Mouse (Mus musculus): ENCODE measurements at regions not wholly inside any gene's neighbourhood (a gene's known extent, or its start where the extent isn't known, plus 50 kb on each side); places are given as distances from the start of the nearest gene placed in this dataset.

- Histone ChIP-seq H3K4me3 (ENCODE audit: low read depth, low read length) (no peak overlapping the region), H3K9me3 (ENCODE audit: control insufficient read depth, low read length) (no peaks in the 10 kb centered on the region), H3K4me1 (replicated peaks; ENCODE audit: control insufficient read depth, insufficient read depth, low read length) (no peaks in the 10 kb centered on the region), H3K4me2 (replicated peaks; ENCODE audit: low read depth, low read length) (no peak overlapping the region), H3K27me3 (ENCODE audit: control insufficient read depth, insufficient read depth, low read length) (no peaks in the 10 kb centered on the region), H3K9ac (ENCODE audit: low read depth, low read length) (no peak overlapping the region), H3K27ac (ENCODE audit: low read depth, low read length) (no peak overlapping the region), H3K36me3 (ENCODE audit: control insufficient read depth, insufficient read depth, low read length) (no peaks in the 10 kb centered on the region)
- DNase-seq (ENCODE audit: low spot score) = no peak
- ATAC-seq (ENCODE audit: low FRiP score) = no peak
- 90% methylated on average over 7 of the region's 7 CpGs for WGBS
These were observed 88.8 kb upstream of the Tlk1 start for GRCm38 (mm10) chr2:70914372-70914771.

GRCm38 (mm10) chr2:70909401-70909800, 83.9 kb upstream of the Tlk1 start:
- H3K27me3 ChIP-seq (ENCODE audit: control insufficient read depth, insufficient read depth, low read length) = no peaks in the 10 kb centered on the region
- no peak for DNase-seq (ENCODE audit: low spot score)
- WGBS = 73% methylated on average over 1 of the region's 1 CpGs
- ATAC-seq (ENCODE audit: low FRiP score) = no peak
- no peaks in the 10 kb centered on the region for H3K36me3 ChIP-seq (ENCODE audit: control insufficient read depth, insufficient read depth, low read length)
- no peak overlapping the region for H3K27ac ChIP-seq (ENCODE audit: low read depth, low read length)
- H3K9ac ChIP-seq (ENCODE audit: low read depth, low read length) = no peak overlapping the region
- H3K4me2 ChIP-seq (replicated peaks; ENCODE audit: low read depth, low read length) = no peak overlapping the region
- no peak overlapping the region for H3K4me3 ChIP-seq (ENCODE audit: low read depth, low read length)
- no peaks in the 10 kb centered on the region for H3K4me1 ChIP-seq (replicated peaks; ENCODE audit: control insufficient read depth, insufficient read depth, low read length)
- H3K9me3 ChIP-seq (ENCODE audit: control insufficient read depth, low read length) = no peaks in the 10 kb centered on the region

- Histone ChIP-seq H3K27ac (ENCODE audit: low read depth, low read length) (no peak overlapping the region), H3K4me2 (replicated peaks; ENCODE audit: low read depth, low read length) (no peak overlapping the region), H3K27me3 (ENCODE audit: control insufficient read depth, insufficient read depth, low read length) (no peaks in the 10 kb centered on the region), H3K36me3 (ENCODE audit: control insufficient read depth, insufficient read depth, low read length) (no peaks in the 10 kb centered on the region), H3K4me1 (replicated peaks; ENCODE audit: control insufficient read depth, insufficient read depth, low read length) (no peaks in the 10 kb centered on the region), H3K9me3 (ENCODE audit: control insufficient read depth, low read length) (no peaks in the 10 kb centered on the region), H3K4me3 (ENCODE audit: low read depth, low read length) (no peak overlapping the region), H3K9ac (ENCODE audit: low read depth, low read length) (no peak overlapping the region)
- WGBS = 50% methylated on average over 1 of the region's 1 CpGs
- ATAC-seq (ENCODE audit: low FRiP score) (0 out of 2 replicates have a peak, but pooled peaks have one; percentile 25), DNase-seq (ENCODE audit: low spot score) (peak; percentile 49)
These were observed 83.1 kb upstream of the Tlk1 start for GRCm38 (mm10) chr2:70908579-70908978.

- no peak overlapping the region for H3K27ac ChIP-seq (ENCODE audit: low read depth, low read length)
- H3K9ac ChIP-seq (ENCODE audit: low read depth, low read length) = no peak overlapping the region
- no peaks in the 10 kb centered on the region for H3K27me3 ChIP-seq (ENCODE audit: control insufficient read depth, insufficient read depth, low read length)
- no peak for DNase-seq (ENCODE audit: low spot score)
- 72% methylated on average over 3 of the region's 3 CpGs for WGBS
- H3K4me1 ChIP-seq (replicated peaks; ENCODE audit: control insufficient read depth, insufficient read depth, low read length) = no peaks in the 10 kb centered on the region
- no peaks in the 10 kb centered on the region for H3K9me3 ChIP-seq (ENCODE audit: control insufficient read depth, low read length)
- no peak for ATAC-seq (ENCODE audit: low FRiP score)
- H3K4me3 ChIP-seq (ENCODE audit: low read depth, low read length) = no peak overlapping the region
- H3K4me2 ChIP-seq (replicated peaks; ENCODE audit: low read depth, low read length) = no peak overlapping the region
- H3K36me3 ChIP-seq (ENCODE audit: control insufficient read depth, insufficient read depth, low read length) = no peaks in the 10 kb centered on the region
These were observed 80.7 kb upstream of the Tlk1 start for GRCm38 (mm10) chr2:70906216-70906615.

GRCm38 (mm10) chr2:70904429-70904828, 78.9 kb upstream of the Tlk1 start:
- H3K9me3 ChIP-seq (ENCODE audit: control insufficient read depth, low read length) = no peaks in the 10 kb centered on the region
- no peak overlapping the region for H3K27ac ChIP-seq (ENCODE audit: low read depth, low read length)
- no peak overlapping the region for H3K9ac ChIP-seq (ENCODE audit: low read depth, low read length)
- H3K4me3 ChIP-seq (ENCODE audit: low read depth, low read length) = no peak overlapping the region
- no peaks in the 10 kb centered on the region for H3K4me1 ChIP-seq (replicated peaks; ENCODE audit: control insufficient read depth, insufficient read depth, low read length)
- WGBS = 89% methylated on average over 5 of the region's 5 CpGs
- no peaks in the 10 kb centered on the region for H3K27me3 ChIP-seq (ENCODE audit: control insufficient read depth, insufficient read depth, low read length)
- no peak for ATAC-seq (ENCODE audit: low FRiP score)
- no peaks in the 10 kb centered on the region for H3K36me3 ChIP-seq (ENCODE audit: control insufficient read depth, insufficient read depth, low read length)
- no peak overlapping the region for H3K4me2 ChIP-seq (replicated peaks; ENCODE audit: low read depth, low read length)
- no peak for DNase-seq (ENCODE audit: low spot score)

GRCm38 (mm10) chr2:70902196-70902595, 76.7 kb upstream of the Tlk1 start:
- Histone ChIP-seq H3K4me1 (replicated peaks; ENCODE audit: control insufficient read depth, insufficient read depth, low read length) (no peaks in the 10 kb centered on the region), H3K27ac (ENCODE audit: low read depth, low read length) (no peak overlapping the region), H3K4me3 (ENCODE audit: low read depth, low read length) (no peak overlapping the region), H3K4me2 (replicated peaks; ENCODE audit: low read depth, low read length) (no peak overlapping the region), H3K9ac (ENCODE audit: low read depth, low read length) (no peak overlapping the region), H3K9me3 (ENCODE audit: control insufficient read depth, low read length) (no peaks in the 10 kb centered on the region), H3K27me3 (ENCODE audit: control insufficient read depth, insufficient read depth, low read length) (no peaks in the 10 kb centered on the region), H3K36me3 (ENCODE audit: control insufficient read depth, insufficient read depth, low read length) (no peaks in the 10 kb centered on the region)
- 90% methylated on average over 3 of the region's 3 CpGs for WGBS
- no peak for DNase-seq (ENCODE audit: low spot score)
- no peak for ATAC-seq (ENCODE audit: low FRiP score)

- H3K9me3 ChIP-seq (ENCODE audit: control insufficient read depth, low read length) = no peaks in the 10 kb centered on the region
- 87% methylated on average over 14 of the region's 14 CpGs for WGBS
- no peaks in the 10 kb centered on the region for H3K4me1 ChIP-seq (replicated peaks; ENCODE audit: control insufficient read depth, insufficient read depth, low read length)
- H3K4me2 ChIP-seq (replicated peaks; ENCODE audit: low read depth, low read length) = no peak overlapping the region
- no peak for ATAC-seq (ENCODE audit: low FRiP score)
- H3K4me3 ChIP-seq (ENCODE audit: low read depth, low read length) = no peak overlapping the region
- no peak for DNase-seq (ENCODE audit: low spot score)
- no peak overlapping the region for H3K9ac ChIP-seq (ENCODE audit: low read depth, low read length)
- H3K27ac ChIP-seq (ENCODE audit: low read depth, low read length) = no peak overlapping the region
- H3K27me3 ChIP-seq (ENCODE audit: control insufficient read depth, insufficient read depth, low read length) = no peaks in the 10 kb centered on the region
- H3K36me3 ChIP-seq (ENCODE audit: control insufficient read depth, insufficient read depth, low read length) = no peaks in the 10 kb centered on the region
These were observed 76.0 kb upstream of the Tlk1 start for GRCm38 (mm10) chr2:70901479-70901878.

- no peak for DNase-seq (ENCODE audit: low spot score)
- ATAC-seq (ENCODE audit: low FRiP score) = no peak
- no peaks in the 10 kb centered on the region for H3K9me3 ChIP-seq (ENCODE audit: control insufficient read depth, low read length)
- H3K27ac ChIP-seq (ENCODE audit: low read depth, low read length) = no peak overlapping the region
- WGBS = 86% methylated on average over 4 of the region's 4 CpGs
- no peak overlapping the region for H3K4me2 ChIP-seq (replicated peaks; ENCODE audit: low read depth, low read length)
- H3K9ac ChIP-seq (ENCODE audit: low read depth, low read length) = no peak overlapping the region
- no peaks in the 10 kb centered on the region for H3K27me3 ChIP-seq (ENCODE audit: control insufficient read depth, insufficient read depth, low read length)
- H3K4me3 ChIP-seq (ENCODE audit: low read depth, low read length) = no peak overlapping the region
- no peaks in the 10 kb centered on the region for H3K36me3 ChIP-seq (ENCODE audit: control insufficient read depth, insufficient read depth, low read length)
- H3K4me1 ChIP-seq (replicated peaks; ENCODE audit: control insufficient read depth, insufficient read depth, low read length) = no peaks in the 10 kb centered on the region
These were observed 73.5 kb upstream of the Tlk1 start for GRCm38 (mm10) chr2:70899056-70899455.

- H3K4me1 ChIP-seq (replicated peaks; ENCODE audit: control insufficient read depth, insufficient read depth, low read length) = no peaks in the 10 kb centered on the region
- 82% methylated on average over 9 of the region's 9 CpGs for WGBS
- H3K9ac ChIP-seq (ENCODE audit: low read depth, low read length) = no peak overlapping the region
- no peak overlapping the region for H3K4me3 ChIP-seq (ENCODE audit: low read depth, low read length)
- no peak for ATAC-seq (ENCODE audit: low FRiP score)
- H3K27ac ChIP-seq (ENCODE audit: low read depth, low read length) = no peak overlapping the region
- no peaks in the 10 kb centered on the region for H3K36me3 ChIP-seq (ENCODE audit: control insufficient read depth, insufficient read depth, low read length)
- no peaks in the 10 kb centered on the region for H3K9me3 ChIP-seq (ENCODE audit: control insufficient read depth, low read length)
- DNase-seq (ENCODE audit: low spot score) = no peak
- H3K4me2 ChIP-seq (replicated peaks; ENCODE audit: low read depth, low read length) = no peak overlapping the region
- H3K27me3 ChIP-seq (ENCODE audit: control insufficient read depth, insufficient read depth, low read length) = no peaks in the 10 kb centered on the region
These were observed 72.9 kb upstream of the Tlk1 start for GRCm38 (mm10) chr2:70898396-70898795.
